Mouse (Mus musculus): ENCODE measurements around the gene Car4.

The Car4 gene

GRCm38 (mm10) chr11:84958271-84958630 lies 665 bp downstream of the Car4 start:
- CTCF ChIA-PET: no interaction called here

DNA sequence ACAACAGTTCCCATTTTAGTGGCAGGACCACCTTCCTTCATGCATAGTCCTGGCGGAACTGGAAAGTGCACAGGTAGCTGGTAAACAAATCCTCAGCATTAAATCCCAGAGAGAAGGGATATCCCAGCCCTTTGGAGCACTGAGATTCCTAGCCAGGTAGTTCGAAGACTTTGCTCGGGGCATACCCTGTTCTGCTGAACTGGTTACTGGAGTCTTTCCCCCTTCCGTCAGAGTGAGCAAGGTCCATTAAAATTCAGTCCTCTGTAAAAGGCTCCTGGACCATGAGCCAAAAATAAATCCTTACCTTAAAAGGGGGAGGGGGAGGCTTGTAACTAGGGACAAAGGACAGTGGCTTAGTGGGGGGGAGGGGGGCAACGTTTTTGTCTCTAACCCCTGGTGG lies 1.6 kb downstream of the Car4 start:
- CTCF ChIA-PET: no interaction called here

DNA sequence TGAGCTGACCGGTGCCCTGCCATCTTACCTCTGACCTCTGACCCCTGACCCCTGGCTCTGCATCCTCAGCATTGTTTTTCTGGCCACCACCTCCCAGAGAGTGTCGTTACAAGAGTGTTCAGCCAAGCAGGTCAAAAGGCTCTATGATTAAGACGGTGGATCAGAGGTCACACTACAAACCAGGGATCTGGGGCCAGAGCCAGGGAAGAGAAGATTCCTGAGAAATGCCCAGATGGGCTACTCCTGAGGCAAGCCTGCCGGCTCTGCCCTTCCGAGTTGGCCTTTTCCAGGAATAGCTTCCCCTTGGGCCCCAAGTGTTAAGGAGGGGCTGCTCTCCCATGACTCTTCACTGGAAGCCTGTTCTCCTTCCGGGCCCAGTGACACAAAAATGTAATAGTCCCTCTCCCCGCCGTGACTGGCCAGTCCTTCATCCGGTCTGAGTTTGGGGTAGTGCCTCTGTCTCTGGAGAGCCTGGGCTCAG lies 2.2 kb downstream of the Car4 start:
- CTCF ChIA-PET: no interaction called here

DNA sequence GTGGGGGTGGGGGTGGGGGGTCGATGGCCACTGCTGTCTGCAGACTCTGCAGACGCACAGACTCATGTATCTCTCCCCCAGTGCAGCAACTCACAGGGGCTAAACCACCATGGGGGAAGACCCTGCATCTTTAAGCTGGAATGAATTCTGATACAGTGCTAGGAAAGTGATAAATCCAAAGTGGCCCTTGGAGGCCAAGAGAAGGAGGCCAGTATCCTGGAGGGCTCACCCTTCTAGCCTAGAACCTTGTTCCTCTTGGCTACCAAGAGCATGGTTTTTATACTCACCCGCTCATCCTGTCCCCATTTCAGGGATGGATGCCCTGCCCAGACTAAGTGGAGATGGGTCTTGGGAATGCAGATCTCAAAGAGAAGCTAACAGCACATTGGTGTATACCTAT lies 2.7 kb downstream of the Car4 start:
- CTCF ChIA-PET: no interaction called here

- CTCF ChIA-PET: no interaction called here
These were observed 3.2 kb downstream of the Car4 start for GRCm38 (mm10) chr11:84960780-84961179.

GRCm38 (mm10) chr11:84961571-84961970 lies 4.0 kb downstream of the Car4 start:
- CTCF ChIA-PET: no interaction called here

DNA sequence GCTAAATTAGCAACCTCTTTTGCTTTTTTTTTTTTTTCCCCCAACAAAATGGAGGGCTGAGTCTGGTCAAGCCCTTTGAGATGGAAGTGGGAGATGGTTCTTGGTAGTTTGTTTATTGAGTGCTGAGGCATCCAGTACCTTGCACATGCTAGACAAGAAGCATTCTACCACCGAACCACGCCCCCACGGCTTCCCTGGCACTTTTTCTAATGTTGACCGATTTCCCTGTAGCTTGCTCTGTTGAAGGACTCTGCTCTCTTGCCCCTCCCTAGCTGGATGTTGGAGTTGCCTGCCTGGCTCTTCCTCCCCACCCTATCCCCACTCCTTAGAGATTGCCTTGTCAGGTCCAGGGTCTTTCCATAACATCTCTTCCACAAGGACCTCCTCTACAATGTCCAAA lies 5.0 kb downstream of the Car4 start:
- CTCF ChIA-PET: no interaction called here

DNA sequence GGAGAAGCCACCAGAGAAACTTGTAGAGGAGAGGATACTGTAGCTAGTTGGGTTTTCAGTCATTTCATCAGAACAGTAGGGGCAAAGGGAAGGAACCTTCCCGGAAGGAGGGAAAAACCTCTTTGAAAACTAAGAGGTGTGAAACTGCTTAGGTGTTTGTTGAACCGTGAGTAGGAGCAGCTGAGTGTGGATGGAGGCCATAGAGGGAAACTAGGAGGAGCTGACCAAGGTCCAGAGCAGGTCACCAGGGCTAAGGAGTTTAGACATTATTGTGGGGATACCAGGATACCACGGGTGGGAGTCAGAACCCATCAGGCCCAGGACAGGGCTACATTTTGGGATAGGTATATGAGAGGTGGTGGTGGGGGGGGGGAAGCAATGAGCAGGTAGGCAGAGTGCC lies 6.0 kb downstream of the Car4 start:
- CTCF ChIA-PET: interaction anchor here (0.7 kb wide), 1 partner anchor 533 kb away, joined by 8 read pairs; no protein-coding TSS in a partner anchor

GRCm38 (mm10) chr11:84966696-84967095 lies 9.1 kb downstream of the Car4 start:
- CTCF ChIA-PET: no interaction called here

GRCm38 (mm10) chr11:84967113-84967512 lies 9.5 kb downstream of the Car4 start:
- CTCF ChIA-PET: no interaction called here

DNA sequence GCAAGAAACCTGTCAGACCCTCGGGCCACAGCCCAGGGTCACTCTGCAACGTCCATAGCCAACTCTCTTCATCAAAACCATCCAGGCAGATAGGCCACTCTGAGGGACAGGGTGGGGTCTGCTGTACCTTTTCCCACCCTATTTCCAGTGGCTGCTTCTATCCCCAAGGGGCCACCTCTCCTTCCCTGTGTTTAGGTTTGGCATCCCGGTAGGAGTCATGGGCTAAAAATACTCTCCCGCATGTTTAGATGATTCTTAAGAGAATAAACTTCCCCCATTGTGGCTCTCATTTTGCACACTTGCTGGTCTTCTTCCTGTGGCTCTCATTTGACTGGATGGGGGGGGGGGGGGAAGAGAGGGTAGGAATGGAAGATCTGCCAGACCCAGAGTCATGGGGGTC lies 10.7 kb downstream of the Car4 start:
- CTCF ChIA-PET: interaction anchor here (0.7 kb wide), 1 partner anchor 51 kb away, joined by 3 read pairs; no protein-coding TSS in a partner anchor

DNA sequence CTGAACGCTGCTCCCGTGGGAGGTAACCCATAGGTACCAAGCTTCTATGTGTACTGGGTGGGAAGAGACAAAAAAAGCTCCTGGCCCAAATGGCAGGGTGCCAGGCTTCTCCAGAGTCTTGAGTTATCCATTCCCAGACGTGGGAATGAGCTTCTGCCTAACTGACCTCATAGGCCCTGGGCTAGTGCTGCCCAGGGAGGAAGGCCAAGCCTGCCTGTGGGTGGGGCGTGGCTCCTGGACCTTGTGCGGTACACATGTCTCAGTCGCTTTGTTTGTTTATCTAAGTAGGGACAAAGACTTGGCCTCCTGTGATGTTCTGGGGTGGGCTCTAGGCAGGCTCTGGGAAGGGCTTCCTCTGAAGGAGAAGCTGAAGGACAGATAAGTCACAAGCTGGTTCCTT lies 11.2 kb downstream of the Car4 start:
- CTCF ChIA-PET: no interaction called here

GRCm38 (mm10) chr11:84972067-84972466 lies 14.5 kb downstream of the Car4 start:
- CTCF ChIA-PET: no interaction called here

DNA sequence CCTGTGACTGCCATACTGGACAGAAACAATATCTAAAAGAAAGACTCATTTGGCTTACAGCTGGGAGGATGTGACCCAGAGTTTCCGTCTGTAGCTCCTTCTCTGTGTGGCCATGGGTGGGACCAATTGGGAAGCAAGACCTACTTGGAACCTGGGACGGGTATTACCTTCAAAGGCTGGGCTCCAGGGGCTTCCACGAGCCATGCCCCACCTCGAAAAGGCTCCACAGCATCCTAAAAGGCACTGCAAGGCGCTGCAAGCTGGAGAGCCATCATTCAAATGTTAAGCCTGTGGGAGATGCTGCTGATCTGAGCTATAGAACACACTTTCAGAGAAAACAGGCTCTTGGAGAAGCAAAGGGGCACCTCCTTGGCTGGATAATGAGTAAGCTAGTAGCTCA lies 16.1 kb downstream of the Car4 start:
- CTCF ChIA-PET: no interaction called here

GRCm38 (mm10) chr11:84974582-84974981 lies 17.0 kb downstream of the Car4 start:
- CTCF ChIA-PET: no interaction called here

GRCm38 (mm10) chr11:84976706-84977105 lies 19.1 kb downstream of the Car4 start:
- CTCF ChIA-PET: no interaction called here

- CTCF ChIA-PET: no interaction called here
These were observed 19.9 kb downstream of the Car4 start for GRCm38 (mm10) chr11:84977385-84977952.

DNA sequence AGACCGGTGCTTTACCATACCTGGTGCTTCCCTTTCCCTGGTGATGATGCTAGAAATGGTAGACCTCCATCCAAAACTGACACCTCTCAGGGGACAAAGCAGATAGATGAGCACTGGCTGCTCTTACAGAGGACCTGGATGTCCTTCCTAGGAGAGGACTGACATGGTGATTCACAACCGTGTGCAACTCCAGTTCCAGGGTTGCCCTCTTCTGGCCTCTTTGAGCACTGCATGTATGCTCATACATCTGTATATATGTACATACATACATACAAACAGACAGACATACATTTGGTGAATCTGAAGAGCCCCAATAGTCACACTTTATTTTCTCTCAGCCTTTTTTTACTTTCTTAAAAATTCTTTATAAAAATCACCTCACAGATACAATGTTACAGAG lies 20.5 kb downstream of the Car4 start:
- CTCF ChIA-PET: no interaction called here

- CTCF ChIA-PET: no interaction called here
These were observed 21.8 kb downstream of the Car4 start for GRCm38 (mm10) chr11:84979351-84979750.

DNA sequence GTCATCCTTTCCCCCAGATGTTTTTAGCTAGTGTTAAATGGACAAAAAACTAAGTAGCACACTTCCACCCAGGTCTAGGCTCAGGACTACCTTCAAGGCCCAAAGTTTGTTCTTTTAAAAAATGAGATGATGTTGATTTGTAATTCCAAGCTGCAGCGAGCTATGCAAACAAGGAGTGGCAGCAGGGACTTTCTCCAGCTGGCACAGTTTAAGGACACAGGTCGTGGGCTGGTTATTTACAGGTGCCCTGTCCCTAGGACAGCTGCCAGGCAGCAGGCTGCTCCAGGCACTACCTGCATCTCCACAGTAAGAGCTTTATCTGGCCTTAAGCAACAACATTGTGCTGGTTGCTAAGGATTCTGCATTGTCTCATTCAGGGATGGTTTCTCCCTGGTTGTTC lies 23.1 kb downstream of the Car4 start:
- CTCF ChIA-PET: no interaction called here

GRCm38 (mm10) chr11:84985421-84985820 lies 27.8 kb downstream of the Car4 start:
- CTCF ChIA-PET: no interaction called here

DNA sequence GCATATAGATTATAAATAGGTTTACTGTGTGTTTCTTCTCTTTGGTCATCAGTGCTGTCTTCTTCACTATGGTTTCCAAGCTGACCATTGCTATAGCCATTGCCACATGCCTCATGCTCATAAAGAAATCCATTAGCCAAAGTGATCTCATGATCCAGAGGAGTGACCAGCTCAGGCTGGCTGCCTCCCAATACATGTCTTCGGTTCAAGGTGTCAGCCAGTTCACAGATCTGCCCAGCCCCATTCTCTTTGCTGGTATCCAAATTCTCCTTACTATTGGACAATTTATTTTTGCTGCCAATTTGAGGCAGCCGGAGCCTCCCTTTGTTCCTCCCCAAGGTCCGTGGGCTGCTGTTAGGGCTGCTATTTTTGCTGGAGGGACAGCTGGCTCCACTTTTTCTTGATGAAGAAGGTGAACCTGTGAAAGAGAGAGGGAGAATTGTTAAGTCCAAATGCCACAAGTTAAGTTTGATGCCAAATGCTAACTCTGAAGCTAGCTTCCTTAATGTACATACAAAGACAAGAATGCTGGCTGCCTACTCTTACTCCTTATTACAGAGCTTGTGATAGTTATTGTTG lies 30.8 kb downstream of the Car4 start:
- CTCF ChIA-PET: no interaction called here

GRCm38 (mm10) chr11:84992996-84993395 lies 35.4 kb downstream of the Car4 start:
- CTCF ChIA-PET: interaction anchor here (0.8 kb wide), 1 partner anchor 45 kb away, joined by 3 read pairs; no protein-coding TSS in a partner anchor

DNA sequence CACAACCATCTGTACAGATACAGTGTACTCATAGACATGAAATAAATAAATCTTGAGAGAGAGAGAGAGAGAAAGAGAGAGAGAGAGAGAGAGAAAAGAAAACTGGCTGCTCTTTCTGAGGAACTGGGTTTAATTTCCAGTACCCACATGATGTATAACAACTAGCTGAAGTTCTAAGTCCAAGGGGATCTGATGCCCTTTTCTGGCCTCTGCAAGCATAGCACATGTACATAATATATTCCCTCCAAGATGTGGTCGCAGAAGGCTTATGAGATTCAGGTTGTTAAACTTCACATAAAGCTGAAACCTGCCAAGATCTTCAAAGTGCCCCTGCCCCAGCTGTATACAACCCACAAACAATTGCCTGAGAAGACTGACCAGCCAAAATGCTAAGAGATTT lies 37.7 kb downstream of the Car4 start:
- CTCF ChIA-PET: no interaction called here

Data from spleen, embryonic (tissue).